Mouse (Mus musculus) embryo, embryonic 11 days (tissue): Measurements from ENCODE around the gene Susd1.

ENCODE experiments used
- DNase-seq: peaks from one replicate; pipeline ENCODE4 v3.0.0-alpha.2; 2015

Susd1 gene

GRCm38 (mm10) chr4:59379876-59380275, 58.6 kb downstream of the Susd1 start:
- DNase-seq = no peak

DNA sequence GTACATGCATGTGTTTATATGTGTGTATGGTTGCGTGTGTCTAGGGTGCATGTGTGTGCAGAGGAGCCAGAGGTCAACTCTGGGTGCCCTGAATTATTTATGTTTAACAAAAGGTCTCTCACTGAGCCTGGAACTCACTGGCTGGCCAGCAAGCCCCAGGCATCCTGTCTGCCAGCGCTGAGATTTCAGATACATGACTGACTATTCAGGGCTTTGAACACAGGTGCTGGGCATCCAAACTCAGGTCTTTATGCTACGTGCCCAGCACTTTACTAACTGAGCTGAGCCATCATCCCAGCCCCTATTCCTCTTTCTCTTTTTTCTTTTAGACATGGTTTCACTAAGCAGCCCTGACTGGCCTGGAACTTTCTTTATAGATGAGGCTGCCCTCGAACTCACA, 59.8 kb downstream of the Susd1 start:
- DNase-seq = no peak

GRCm38 (mm10) chr4:59374271-59374938, 64.0 kb downstream of the Susd1 start:
- no peak for DNase-seq

DNA sequence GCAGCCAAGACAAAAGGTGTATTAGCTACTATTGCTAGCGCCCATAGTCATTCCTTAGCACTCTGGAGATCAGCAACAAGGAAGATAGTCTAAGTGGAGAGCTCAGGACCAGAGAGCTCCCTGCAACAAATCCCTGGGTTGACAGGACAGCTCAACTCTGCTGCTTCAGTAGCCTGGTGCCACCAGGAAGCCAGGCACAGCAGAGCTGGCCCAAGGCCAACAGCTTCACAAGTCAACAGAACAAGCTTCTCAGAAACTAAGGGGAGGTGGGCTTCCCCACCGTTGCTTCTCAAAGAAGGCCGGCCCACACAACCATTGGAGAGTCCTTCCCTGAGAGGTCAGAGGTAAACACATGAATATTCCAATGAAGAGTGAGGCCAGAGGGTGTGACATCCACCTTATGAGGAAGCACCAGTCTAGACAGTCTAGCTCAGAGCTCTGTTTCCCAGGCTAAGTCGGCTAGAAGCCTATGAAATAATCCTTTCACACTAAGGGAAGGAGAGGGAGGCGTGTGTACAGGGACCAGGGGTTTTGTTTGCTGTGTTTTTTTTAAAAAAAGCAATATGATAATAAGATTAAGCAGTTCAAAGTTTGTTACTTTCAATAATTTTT, 65.8 kb downstream of the Susd1 start:
- DNase-seq = no peak

DNA sequence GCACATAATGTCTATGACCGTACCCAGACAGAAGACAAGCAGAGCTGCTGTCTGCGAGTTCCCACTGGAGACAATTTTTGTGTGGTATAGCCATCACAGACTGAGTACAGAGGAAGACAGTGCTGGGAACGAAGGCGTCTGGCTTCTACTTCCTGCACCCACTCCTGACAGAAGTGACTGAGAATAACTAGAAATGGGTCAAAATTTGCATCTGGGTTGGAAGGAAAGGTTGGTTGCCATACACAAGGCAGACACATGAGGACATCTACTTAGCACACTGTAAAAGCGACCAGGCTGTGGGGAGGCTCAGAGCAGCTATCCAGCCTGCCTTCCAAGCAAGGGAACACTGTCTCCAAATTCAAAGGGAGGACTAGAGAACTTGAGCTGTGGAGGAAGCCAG, 66.5 kb downstream of the Susd1 start:
- DNase-seq = no peak

GRCm38 (mm10) chr4:59369941-59370340, 68.5 kb downstream of the Susd1 start:
- DNase-seq = no peak

DNA sequence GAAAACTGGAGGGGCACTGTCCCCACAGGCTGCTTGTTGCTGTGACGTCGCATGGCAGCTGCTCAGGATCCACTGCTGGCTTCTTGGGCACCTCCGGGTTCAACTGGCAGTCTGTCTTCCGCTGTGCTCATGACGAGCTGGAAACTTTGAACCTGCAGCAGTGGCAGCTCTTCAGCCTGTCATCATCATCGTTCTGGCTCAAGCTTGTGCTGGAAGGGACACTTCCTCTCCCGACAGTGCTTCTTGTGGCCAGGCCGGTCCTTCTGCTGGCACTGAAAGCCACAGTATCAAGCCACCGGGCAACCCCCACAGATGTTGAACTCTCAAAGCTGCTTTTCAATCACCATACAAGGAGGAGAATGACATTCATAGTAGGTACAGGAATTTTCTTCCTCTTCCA, 70.3 kb downstream of the Susd1 start:
- no peak for DNase-seq

DNA sequence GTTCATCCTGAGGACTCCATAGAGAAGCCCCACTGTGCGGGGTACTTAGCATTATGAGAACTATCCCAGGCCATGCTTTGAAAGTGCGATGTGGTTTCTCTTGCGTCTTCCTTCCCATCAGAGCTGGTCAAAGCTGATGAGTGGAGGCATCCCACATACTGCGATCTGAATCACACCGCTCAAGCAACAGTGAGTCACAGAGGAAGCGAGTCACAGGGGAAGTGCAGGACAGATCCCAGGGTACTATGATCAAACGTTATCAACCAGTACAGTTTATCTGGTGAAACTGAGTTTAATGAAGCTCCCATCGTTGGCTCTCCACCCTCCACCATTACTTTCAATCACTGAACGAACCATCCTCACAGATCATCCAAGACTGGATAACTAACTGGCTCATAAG, 72.2 kb downstream of the Susd1 start:
- no peak for DNase-seq

DNA sequence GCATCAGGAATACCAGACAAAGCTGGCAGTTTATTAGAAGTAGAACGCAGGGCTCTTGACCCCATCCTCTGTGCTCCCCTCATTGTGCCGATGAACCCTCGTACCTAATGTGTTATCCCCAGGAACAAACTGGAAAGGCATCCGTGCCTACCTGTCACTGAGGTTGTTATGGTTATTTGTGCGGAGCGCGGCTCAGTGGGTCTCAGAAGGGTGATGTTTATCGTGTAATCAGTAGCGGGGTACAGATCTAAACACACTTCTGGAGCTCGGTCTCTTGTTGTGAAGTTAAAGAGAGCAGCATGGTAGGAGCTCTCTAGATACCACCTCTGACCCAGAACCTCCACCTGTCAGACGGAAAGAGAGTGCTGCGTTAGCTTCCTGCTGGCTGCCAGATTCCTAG, 72.9 kb downstream of the Susd1 start:
- no peak for DNase-seq

- DNase-seq = no peak
Measured at GRCm38 (mm10) chr4:59364229-59365173, 73.9 kb downstream of the Susd1 start.

DNA sequence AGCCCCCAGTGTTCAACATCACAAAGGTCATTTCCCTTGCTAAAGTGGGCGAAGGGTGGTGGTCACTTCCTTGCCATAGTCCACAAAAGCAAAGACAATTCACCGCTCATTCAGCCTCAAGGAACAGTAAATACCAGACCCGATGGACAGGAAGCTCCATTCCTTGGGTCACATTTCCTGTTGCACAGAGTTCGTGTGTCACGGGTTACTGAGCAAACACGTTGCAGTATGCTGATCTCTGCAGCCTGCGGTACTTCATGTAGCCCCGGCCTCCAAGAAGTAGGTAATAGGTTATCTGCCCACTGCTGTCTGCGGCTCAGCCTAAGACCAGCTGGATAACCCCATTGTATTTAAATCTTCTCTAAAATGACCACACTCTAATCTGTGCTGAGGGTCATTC, 75.4 kb downstream of the Susd1 start:
- DNase-seq = peak; percentile 20

GRCm38 (mm10) chr4:59360704-59361103, 77.7 kb downstream of the Susd1 start:
- peak; percentile 90 for DNase-seq

DNA sequence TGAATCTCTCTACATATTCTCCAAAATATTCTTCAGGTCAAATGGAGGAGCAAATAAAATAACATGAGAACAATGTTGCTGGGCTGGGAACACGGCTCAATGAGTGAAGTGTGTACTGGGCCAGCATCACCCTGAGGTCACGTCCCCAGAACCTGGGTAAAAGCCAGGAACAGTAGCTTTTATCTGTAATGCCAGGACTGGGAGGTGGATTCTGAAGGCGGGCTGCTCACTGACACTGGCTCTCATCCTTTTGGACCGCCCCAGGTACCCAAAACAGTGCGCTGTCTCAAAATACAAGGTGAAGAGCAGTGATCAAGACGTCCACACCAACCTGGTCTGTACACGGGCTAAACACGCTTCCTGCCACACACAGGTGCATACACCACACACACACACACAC, 78.5 kb downstream of the Susd1 start:
- no peak for DNase-seq

DNA sequence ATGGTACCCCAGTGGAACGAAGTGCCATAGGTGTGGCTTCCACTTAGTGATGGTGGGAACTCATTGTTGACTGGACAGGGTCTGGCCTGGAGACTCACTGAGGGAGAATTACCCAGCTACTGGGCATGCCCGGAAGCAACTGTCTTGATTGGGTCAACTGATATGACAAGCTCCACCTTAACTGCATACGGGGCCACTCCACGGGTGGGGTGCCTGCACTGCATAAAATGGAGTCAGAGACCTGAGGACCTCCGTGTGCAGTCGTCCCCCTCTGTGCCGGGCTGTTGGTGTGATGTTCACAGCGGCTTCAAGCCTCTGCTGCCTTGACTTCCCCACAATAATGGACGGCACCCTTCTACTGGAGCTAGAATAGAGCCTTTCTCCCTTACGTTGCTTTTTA, 79.5 kb downstream of the Susd1 start:
- no peak for DNase-seq

- DNase-seq = no peak
Measured at GRCm38 (mm10) chr4:59355421-59355820, 83.0 kb downstream of the Susd1 start.

GRCm38 (mm10) chr4:59354666-59355065, 83.8 kb downstream of the Susd1 start:
- no peak for DNase-seq

- no peak for DNase-seq
Measured at GRCm38 (mm10) chr4:59351938-59352337, 86.5 kb downstream of the Susd1 start.

GRCm38 (mm10) chr4:59350354-59350753, 88.1 kb downstream of the Susd1 start:
- no peak for DNase-seq

DNA sequence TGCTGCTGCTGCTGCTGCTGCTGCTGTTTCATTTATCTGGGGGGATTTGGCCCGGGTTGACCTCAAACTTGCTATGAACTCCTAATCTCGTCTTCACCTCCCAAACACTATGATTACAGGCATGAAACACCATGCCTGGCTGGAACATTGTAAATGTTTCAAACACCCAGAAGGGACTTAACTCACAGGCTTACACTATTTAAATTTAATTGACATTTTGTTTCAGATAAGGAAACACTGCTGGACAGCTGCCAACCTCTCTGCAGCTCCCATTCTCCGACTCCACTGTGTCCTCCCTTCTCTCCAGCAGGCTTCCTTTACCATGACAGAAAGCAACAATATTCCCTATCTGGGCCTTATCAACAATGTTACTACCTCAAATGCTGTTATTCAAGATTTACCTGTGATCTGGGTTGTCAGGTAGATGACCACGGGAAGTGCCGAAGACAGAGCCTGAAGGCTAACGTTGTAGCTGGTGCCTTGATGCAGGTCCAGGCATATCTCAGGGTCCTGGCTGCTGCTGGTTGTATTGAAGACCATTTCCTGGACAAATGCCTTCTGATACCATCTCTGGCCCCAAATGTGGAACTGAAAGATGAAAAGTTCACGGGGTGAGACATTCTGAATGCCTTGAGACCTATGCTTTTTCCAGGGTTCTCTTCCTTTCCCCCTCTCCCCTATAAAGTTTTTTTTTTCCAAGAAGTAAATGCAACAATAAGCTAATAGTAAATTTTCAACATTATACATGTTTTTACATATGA, 88.8 kb downstream of the Susd1 start:
- no peak for DNase-seq

- peak; percentile 88 for DNase-seq
Measured at GRCm38 (mm10) chr4:59340714-59341113, 97.7 kb downstream of the Susd1 start.

- no peak for DNase-seq
Measured at GRCm38 (mm10) chr4:59340046-59340445, 98.4 kb downstream of the Susd1 start.

DNA sequence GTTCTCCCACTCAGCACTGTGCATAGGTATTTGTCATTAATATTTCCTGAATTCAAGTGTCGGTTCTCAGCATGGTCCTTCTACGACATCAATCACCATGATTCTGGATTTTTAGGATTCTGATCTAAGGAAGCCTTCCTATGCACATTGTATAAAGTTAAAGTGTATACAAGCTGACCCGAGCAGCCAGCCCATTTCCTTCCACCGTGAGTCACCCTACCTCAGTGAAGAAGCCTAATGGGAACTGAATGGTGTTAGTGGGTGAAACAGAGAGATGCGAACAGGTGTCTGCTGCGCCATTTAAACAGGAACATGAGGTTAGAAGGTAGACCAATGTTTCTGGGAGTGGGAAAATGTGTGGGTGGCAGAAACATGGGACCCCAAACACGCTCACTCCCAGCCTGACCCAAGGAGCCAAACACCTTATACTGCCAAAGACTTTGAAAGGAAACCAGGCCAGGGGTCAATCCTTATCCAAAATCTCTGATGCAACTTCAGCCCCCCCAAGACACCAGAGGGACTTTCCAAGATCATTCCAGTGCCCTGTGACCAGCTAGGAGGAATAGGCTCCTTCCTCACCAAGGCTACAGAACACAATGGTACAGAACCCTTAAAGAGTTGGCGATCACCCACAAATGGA, 99.4 kb downstream of the Susd1 start:
- DNase-seq = no peak

- DNase-seq = no peak
Measured at GRCm38 (mm10) chr4:59337533-59337885, 100.9 kb downstream of the Susd1 start.
